Mouse (Mus musculus) gastrocnemius, postnatal 36 days (tissue): ENCODE results near the gene Gm20479. TPM values are rescaled to one million over a fixed set of nuclear protein-coding genes. Genes with fewer than 3 reads are reported as not detected.

Source experiments
- DNase-seq, 2 experiments: peaks; one replicate each; pipeline ENCODE4 v3.0.0; 2022
- intact Hi-C: fragments of 180-260 bp; cut with DNase I; formaldehyde crosslinking; loops from one replicate; pipeline ENCODE4 v1.15.1; 2025
- total RNA-seq, 2 experiments: library from RNA; stranded (reverse); gene quantifications; 2 replicates each; pipeline ENCODE4 v1.2.3; 2021

Gm20479 gene
- total RNA-seq, 2 experiments from 2014 or later: not detected

DNA sequence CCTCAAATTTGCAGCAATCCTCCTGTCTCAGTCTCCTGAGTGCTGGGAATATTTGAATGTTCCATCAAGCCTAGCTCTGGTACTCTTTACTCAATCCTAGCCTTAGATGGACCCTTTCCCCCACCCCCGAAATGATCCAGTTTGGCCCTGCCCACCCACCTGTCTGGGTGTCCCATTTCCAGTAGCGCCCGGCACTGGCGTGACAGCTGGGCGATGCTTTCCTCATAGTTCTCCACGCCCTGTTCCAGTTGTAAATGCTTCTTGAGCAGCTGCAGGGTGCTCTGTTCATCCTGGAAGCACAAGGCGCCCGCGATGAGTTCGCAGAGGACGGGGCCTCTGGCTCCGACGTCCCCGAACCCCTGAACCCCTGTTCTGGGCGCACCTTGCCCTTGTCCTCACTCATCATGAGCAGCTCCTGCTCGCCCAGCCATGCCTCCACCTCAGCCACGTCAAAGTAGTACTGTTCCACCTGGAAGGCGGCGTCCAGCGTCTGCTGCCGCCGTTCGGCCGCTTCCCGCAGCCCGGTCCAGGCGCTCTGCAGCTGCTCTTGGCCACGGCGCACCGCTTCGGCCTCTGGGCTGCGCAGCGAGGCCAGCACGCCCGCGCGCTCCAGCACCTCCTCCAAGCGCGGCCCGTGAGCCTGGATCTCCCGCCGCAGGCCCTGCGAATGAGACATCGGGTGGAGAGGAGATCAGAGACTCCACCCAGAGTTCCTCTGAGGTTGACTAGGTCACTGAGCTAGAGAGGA, 14.7 kb upstream of the Gm20479 start:
- intact Hi-C loops: no loop called here
- no peak for DNase-seq

DNA sequence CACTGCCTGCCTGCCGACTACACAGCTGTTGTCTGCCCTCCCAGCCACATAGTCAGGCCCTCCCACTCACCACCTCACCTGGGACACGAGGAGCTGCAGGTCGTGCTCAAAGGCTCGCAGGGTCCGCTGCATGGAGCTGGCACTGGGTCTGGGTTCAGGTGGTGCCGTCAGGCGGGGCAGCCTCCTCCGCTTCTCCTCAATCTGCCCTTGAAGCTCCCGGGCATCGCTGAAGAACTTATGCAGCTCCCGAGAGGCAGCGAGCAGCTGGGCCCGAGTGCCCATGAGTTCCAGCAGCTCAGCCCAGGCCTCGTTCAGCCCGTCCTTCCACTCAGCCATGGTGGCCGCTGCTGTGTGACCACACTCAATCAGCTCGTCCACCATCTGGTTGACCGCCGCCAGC, 11.9 kb upstream of the Gm20479 start:
- intact Hi-C loops: no loop called here
- DNase-seq: no peak

DNA sequence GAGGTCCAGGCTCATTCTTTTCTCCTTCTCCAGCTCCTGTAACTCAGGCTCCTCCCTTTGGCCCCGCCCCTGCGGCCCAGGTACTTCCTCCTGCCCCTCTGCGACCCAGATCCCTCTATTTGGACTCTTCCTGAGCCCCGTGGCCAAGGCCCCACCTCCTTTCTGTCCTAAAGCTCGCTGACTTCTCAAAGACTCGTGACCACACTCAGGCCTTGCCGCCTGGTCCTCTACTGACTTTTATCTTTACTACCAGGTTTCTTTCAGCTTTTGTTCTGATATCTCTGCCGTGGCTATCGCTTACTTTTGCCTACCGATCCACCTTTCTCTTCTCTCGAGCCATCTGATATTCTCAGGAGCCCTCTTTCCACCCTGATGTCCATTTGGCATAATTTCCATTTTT, 10.8 kb upstream of the Gm20479 start:
- no peak for DNase-seq
- intact Hi-C loops: no loop called here

DNA sequence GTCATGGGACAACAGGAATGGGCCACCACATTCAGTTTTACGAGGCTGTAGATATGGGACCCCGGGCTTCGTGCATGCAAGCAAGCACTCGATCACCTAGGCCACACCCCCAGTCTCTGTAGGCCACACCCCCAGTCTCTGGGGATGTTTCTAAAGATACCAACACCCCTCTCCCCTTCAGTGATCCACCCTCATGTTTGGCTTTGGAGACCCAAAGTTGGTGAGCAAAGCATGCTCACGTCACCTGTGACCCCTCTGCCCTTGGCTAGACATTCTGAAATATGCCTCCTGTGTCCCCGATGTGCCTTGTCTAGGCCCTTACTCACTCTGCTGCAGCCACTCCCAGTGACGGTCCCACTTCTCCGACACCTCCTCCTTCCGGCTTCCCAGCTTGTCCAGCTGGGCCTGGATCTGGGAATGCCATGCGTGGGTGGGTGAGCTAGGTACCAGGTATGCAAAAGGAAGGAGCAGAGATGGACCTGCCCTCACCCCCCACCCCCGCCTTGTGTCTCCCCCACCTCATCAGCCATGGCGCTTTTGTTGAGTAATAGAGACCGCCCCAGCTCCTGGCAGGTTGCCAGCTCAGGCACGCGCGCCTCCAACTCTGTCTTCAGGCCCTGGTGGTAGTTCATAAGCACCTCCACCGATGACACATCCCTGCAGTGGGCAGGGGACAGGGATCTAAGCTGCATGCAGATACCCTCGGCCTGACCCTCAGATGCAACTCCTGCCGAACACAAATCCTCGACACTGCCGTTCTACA, 9.0 kb upstream of the Gm20479 start:
- no peak for DNase-seq
- intact Hi-C loops: no loop called here

DNA sequence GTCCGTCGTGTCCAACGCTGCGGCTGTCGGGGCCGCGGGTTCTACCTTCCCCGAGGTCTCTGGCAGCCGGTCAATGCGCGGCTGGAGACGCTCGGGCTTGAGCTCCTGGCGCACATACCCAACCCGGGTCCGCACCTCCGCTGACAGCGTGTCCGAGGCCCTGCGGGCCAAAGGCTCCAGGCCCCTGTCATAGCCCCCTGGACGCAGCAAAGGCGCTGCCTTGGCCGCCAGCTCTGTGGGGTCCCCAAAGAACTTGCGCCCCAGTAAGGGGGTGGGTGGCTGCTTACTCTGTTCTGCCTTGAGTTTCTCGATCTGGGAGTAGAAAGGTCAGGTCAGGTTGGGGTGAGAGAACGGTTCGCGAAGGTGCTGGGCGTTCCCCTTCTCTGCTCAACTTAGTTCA, 7.2 kb upstream of the Gm20479 start:
- no peak for DNase-seq
- intact Hi-C loops: no loop called here

DNA sequence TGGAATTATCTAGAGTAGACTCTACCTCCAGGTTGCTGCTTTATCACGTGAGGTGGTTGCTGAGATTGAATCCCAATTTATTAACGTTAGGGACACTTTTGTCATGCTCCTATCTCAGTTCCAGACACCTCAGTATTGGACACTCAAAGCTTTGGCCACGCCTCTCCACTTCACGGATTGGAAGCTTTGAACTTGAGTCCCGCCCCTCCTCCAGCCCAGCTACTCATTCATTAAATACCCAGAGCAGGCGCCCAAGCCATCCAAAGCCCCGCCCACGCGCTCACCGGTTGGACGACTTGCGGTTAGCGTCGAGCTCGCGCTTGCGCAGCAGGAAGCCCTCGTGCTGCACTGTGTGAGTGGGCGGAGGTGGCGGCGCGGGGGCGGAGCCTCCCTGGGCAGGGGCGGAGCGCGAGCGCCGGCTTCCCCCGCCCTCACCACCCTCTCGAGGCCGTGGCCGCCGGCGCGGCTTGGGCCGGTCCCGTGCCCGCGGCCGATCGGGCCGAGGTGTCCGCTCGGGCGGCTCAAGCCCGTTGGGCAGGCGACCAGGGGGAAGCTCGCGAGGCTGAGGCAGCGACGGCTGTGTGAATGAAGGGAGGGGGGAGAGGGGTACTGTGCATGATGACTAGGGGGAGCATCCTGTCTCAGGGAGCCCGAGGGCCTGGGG, 4.2 kb upstream of the Gm20479 start:
- intact Hi-C loops: no loop called here
- DNase-seq: peak; percentile 98 to 99

DNA sequence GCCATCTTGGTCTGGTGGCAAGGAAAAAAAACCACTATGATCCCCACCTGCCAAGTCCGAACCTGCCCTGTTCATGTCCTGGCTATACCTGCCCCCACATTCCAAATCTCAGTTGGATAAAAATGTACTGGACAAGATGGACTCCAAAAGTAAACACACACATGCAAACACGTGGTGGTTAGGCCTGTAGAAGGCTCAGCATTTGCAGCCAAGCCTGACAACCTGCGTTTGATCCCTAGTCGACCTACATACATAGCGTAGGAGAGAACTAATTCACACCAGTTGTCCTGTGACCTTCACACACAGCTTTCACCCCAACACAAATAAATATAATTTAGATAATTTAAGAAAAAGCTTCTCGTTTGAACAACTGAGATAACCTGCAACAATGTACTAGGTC, 3.5 kb upstream of the Gm20479 start:
- intact Hi-C loops: no loop called here
- DNase-seq: no peak

DNA sequence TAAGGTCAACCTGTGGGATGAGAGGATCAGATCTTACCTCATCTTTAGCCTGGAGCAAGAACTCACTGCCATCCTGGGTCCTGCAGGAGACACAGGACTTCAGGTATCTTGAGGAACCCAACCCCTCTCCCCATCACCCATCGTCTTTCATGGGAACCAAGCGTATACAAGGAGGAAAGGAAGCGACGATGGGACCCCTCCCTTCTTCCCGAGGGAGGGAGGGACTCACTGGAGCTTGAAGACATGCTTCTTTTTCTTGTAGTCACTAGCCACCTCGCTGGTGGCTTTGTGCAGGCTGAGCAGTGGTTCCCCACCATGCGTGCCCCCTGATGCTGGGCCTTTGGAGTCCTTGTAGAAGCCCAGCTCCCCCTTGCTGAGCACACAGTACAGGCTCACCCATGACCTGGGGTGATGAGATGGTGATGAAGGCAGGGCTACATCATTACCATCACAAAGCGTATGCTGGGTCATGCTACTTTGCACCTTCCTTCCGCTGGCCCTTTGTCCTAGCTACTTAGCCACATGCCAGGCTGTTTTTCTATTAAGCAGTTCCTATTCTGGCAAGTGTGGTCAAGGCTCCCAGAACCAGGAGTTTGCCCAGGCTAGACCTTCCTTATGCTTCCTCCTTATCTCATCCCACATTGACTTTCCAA, 2.6 kb upstream of the Gm20479 start:
- intact Hi-C loops: no loop called here

DNA sequence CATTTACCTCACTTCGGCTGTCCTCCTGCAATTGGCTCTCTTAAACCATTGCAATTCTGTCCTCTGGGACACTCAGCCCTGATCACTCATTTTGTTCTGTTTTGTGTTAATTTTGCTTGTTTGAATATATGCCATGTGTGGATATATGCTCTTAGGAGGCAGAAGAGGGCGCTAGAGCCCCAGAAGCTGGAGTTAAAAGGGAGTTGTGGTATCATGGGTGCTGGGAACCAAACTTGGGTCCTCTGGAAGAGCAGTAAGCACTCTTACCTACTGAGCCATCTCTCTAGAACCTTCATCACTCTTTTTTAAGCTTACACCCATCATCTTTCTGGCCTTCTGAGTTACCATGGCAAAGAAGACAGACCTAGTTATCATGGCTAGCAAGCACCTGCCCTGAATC, 1.9 kb upstream of the Gm20479 start:
- no peak for DNase-seq
- intact Hi-C loops: no loop called here

More for the DNA sequence above, 2.6 kb upstream of the Gm20479 start:
- DNase-seq: no peak

DNA sequence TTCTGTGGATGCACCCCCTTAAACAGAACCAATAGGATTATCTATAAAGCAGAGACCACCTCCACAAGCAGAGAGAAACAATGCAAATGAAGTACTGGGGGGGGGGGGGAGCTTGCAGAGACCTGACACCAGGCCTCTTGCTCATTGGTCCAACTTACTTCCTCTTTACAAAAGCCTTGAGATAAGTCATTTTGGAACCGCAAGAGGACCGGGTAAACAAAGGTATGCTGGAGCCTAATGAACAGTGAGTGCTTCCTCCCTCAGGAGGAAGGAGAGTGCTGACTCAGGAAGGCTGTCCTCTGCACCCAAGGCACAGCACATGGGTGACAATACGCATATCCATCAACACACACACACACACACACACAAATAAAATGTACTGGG, 368 bp upstream of the Gm20479 start:
- no peak for DNase-seq
- intact Hi-C loops: no loop called here

DNA sequence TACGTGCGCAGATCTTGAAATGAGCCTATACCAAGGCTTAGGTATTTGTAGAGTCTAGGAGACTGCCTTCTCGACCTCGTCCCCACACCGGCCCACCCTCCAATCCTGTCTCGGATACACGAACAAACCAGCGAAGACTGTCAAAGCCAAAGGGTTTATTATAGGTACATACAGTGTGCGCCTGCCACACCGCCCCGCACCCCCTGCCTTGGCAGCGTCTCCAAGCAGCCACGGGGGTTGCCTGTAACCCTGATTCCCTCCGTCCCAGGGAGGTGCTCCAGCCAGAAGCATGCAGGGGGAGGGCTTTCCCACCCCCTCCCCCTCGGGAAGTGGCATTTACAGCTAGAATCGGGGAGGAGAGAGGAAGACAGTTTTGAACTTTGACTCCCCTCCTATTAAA, 971 bp downstream of the Gm20479 start:
- no peak for DNase-seq
- intact Hi-C loops: no loop called here

DNA sequence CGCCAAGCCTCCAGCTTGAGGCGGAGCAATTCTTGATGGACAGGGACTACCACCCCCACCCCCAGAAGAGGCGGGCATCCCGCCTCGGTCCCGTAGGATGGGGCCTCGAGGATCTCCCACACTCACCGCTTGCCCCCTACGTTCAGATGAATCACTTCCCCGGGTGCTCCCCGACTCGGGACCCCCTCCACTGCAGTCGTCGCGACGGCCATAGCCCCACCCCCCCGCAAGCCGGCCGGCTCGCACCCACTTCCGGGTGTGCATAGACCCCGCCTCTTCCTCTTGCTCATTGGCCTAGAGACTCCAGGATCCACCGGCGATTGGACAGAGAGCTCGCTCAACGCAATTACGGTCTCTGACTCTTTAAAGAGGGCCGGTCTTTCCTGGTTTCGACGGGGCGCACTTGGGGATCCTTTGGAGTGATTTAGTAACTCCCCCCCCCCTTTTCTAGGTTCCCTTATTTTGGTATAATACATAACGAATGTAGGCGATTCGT, 1.4 kb downstream of the Gm20479 start, which contains the start of gene Shkbp1:
TSS of gene Shkbp1 (minus strand) at position 275 of the 496 bp plus-strand sequence.
- intact Hi-C loops: no loop called here

DNA sequence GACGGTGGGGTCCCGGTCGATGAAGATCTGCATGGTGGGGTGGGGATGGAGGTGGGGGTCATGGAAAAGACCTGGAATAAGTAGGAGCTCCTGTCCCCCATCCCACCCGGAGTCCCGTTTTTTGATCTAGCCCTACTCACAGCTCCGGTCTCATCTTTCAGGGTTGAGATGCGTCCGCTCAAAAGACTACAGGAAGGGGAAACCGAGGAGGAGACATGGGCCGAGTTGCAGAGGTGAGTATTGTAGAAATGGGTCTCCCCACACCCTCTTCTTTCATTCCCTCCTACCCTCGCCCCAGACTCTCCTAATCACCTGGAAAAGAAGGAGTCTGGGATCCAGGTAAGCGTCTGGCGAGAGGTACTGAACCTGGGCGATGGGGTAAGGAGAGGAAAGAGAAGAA, 2.0 kb downstream of the Gm20479 start:
- intact Hi-C loops: no loop called here
- DNase-seq: no peak

More for the DNA sequence above, 1.4 kb downstream of the Gm20479 start, which contains the start of gene Shkbp1:
- DNase-seq: peak; percentile 76 to 81

DNA sequence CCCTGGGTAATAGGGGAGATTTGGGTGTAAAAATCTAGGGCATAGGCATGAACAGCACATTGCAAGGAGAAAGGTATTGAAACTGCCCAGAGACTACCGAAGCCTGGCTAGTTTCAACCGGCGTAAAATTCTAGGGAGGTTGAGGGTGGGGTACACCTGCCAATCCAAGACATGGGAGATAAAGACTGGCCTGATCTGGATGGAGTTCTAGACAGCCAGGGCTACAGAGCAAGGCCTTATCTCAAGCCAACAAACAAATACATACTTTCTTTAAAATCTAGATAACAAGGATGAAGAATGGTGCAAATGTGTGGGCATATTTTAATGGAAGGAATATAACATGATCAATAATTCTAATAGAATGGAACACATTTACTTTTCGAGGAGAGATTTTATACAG, 2.4 kb downstream of the Gm20479 start:
- intact Hi-C loops: no loop called here
- DNase-seq: no peak

DNA sequence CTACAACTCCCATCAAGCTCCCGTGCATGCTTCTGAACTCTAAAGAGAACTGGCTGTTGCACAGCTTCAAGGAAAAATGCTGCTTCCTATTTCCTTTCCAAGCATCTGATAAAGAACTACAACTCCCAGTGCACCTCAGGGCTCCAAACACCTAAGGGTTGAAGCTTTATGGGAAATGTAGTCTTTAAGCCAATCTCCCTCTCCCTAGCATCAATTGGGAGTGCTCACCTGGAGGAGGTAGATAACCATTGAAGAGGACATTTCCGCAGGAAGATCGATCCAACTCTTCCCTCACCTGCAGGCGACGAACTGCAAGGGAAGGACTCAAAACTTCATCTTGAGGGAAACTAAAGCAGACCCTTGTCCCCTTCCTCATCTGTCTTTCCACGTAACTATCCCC, 3.1 kb downstream of the Gm20479 start:
- no peak for DNase-seq
- intact Hi-C loops: no loop called here

DNA sequence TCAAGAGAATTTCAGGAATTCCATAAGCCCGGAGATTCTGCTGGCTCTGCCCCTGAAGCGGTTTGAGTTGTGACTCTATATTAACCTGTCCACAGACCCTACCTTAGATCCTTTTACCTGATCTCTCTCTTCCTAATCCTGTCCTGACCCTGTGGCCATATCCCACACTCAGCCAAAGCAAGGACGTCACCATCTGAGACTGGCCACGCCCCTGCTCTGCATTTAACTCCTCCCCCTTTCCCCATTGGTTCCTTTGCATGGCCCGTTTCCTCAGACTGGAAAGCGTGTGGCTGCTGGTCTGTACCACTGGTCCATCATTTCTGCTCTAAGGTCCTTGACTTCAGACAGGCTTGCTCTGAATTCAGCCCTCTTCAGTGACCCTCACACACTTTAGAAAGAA, 11.8 kb downstream of the Gm20479 start:
- intact Hi-C loops: no loop called here
- DNase-seq: no peak

DNA sequence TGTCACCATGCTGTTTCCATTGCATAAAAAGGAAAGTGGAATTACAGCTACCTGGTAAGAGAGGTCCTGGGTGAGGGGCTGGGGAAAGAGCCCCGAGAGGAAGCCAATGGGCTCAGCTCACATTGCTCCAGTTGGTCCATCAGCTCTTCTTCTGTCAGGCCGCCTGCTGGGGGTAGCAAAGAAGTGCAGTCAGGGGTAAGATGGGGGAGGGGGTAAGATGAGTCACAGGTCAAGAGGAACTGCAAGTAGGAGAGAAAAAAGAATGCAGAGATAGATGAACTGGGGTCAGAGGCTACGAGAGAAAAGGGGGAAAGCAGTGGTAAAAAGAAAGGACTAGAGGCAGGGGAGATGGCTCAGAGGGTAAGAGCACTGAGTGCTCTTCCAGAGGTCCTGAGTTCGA, 14.6 kb downstream of the Gm20479 start:
- DNase-seq: no peak
- intact Hi-C loops: no loop called here

DNA sequence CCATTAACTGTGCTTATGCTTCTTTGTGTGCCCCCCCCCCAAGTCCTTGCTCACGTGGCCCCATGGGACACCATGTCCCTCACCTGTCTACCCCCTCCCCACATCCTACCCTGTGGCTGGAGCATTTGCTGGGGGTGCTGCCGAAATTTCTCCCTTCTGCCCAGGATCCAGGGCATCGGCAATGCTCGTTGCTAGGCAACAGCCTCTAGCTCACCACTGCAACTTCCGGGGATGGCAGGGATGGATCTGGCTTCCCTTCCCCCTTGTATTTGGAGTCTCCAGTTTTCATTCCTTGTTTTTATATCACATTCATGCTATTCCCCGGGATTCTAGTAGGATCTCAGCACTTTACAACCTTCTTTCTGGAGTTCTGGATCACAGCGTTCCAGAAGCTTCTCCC, 17.7 kb downstream of the Gm20479 start:
- intact Hi-C loops: loop anchor here (5.0 to 10.0 kb wide), 2 partner anchors 188 to 345 kb away; partner anchors contain the start of gene Zfp607b

DNA sequence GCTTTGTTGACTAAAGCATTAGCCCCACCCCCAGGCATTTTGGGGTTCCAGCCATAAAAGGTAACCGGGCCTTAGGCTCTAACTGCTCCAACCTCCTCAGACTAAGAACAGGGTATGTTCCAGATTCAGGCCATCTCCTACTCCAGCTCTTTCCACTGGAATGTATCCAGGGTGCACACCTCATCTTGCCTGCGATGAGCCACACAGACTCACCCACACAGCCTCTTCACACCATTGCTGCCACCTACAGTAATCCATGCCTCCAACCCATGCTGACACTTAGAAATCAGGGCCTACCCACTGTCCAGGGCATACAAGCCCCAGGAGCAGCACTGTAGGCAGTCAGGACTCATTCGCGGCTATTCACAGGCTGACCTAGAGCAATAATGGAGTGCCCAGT, 18.1 kb downstream of the Gm20479 start:
- intact Hi-C loops: loop anchor here (5.0 to 10.0 kb wide), 2 partner anchors 188 to 346 kb away; partner anchors contain the start of gene Zfp607b
- DNase-seq: no peak

More for the DNA sequence above, 17.7 kb downstream of the Gm20479 start:
- DNase-seq: no peak

DNA sequence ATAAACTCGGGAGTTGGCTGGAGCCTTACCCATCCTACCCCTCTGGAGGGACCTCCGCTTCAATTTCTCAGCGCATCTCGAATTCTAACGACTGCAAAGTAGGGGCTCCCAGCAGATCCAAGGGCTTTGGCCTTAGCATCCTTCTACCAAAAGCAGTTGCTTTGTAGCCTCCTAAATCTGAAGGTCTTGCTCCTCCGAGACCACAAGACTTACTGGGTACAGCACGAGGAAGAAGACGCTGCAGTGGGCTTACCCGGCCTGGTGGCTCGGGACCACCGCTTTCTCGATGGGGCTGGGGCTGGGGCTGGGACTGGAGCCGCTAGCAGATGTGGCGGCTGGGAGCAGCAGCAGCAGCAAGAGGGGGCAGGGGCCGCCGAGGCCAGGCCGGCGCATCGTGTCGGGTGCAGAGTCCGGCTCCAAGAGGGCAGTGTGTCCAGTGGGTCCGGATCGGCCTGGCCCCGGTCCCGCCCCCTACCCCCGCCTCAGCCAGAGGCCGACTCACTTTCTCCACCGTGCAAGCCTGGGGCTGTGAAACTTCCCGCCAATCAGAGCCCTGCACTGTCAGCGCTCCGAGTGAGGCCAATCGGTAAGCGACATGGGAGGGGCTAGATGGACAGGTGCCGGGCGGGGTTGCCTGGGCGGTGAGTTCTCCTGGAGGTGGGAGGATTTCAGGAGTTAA, 19.9 kb downstream of the Gm20479 start, which contains the start of gene Ltbp4:
TSS of gene Ltbp4 (minus strand) at position 518 of the 679 bp plus-strand sequence.
- DNase-seq: no peak
- intact Hi-C loops: loop anchor here (5.0 to 10.0 kb wide), 2 partner anchors 190 to 347 kb away; partner anchors contain the start of gene Zfp607b
